Mouse (Mus musculus) adipocyte (in vitro differentiated cells): ENCODE data around the gene Stk31.
"Not testable (repeated sequence)": the region's sequence is repeated elsewhere in the genome, so short reads cannot be mapped to it uniquely, and the experiment has no call there.

Experiments
- DNase-seq: peaks from one replicate; pipeline ENCODE4 v3.0.0-alpha.2; 2016; ENCODE audit warnings: low spot score

Gene Stk31

DNA sequence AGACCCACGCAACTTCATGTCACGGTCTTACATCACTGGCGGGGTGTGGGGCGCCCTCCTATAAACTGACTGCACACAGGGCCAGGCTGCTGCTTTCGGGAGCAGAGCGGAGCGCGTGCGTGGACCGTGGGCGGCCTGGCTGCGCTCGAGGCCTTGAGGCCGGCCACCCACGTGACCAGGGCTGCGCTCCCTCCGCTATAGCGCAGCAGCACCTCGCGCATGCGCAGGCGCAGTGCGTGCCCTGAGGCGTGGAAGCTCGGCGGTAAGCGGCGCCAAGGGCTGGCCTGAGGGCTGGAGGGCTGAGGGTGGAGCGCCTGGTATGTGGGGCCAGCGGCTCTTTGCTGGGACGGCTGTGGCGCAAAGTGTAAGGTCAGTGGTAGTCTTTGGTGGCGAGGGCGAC is at the start of gene Stk31:
Gene Stk31 (plus strand): TSS at position 289 of the 400 bp plus-strand sequence.
- DNase-seq: no peak

DNA sequence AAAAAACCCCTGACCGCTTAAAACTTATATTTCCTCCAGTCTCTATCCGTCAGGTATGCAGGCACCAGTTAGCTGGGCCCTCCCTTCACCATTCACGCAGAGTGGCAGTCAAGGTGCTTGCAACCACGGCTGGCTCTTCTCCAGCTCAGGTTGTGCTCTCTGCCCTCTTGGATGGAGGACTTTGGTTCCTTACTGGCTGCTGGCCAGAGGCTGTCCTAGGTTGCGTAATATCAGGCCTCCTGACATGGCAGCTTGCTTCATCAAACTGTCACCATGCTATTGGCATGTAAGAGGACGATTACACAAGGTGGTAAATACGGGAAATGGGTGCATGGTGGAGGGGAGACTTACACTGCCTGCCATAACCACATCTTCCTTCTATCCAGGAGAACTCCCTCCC is 45.6 kb upstream of the Stk31 start:
- DNase-seq: peak; percentile 48

DNA sequence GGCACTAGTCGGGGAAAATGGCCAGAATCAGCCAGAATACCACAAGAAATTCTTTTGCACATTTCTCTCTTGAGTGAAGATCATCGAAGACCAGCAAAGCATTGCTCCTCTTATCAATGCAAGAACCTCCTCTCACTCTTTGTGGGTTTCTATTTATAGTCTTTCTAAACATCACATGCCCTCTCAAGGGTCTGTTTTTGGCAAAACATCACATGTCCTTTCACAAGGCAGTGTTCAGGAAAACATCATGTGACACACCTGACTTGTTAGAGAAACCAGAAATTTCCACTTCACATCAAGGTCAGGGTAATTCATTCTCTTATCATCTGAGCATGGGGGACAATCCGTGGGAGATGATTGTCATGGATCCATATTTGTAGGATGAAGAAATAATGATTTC is 40.8 kb upstream of the Stk31 start:
- DNase-seq: no peak

DNA sequence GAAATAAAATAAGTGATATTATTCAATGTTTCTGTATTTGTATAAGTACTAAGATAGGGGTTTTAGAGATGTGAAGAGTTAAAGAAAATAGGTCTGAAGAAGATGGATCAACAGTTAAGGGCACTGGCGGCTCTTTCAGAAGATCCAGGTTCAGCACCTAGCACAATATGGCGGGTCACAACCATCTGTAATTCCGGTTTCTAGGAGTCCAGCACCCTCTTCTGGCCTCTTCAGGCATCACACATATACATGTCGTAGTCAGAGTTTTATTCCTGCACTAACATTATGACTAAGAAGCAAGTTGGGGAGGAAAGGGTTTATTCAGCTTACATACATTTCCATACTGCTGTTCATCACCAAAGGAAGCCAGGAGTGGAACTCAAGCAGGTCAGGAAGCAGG is 40.2 kb upstream of the Stk31 start:
- DNase-seq: no peak

DNA sequence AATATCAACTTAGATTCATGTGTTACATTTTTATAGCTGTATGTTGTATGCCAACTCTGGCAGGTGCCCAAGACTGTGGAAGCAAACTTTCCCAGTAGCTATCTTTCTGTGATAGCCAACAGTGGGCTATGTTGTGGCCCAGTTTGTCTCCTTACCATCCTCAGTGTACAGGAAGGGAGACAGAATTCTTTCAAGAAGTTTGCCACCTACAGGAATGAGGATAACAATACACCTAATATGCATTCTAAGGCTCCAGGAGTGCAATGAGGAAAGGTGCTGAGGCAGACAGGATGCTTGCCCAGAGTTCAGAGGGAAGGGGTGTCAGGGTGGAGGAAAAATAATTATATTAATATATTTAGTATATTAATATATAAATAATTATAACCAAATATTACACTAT is 35.0 kb upstream of the Stk31 start:
- no peak for DNase-seq

DNA sequence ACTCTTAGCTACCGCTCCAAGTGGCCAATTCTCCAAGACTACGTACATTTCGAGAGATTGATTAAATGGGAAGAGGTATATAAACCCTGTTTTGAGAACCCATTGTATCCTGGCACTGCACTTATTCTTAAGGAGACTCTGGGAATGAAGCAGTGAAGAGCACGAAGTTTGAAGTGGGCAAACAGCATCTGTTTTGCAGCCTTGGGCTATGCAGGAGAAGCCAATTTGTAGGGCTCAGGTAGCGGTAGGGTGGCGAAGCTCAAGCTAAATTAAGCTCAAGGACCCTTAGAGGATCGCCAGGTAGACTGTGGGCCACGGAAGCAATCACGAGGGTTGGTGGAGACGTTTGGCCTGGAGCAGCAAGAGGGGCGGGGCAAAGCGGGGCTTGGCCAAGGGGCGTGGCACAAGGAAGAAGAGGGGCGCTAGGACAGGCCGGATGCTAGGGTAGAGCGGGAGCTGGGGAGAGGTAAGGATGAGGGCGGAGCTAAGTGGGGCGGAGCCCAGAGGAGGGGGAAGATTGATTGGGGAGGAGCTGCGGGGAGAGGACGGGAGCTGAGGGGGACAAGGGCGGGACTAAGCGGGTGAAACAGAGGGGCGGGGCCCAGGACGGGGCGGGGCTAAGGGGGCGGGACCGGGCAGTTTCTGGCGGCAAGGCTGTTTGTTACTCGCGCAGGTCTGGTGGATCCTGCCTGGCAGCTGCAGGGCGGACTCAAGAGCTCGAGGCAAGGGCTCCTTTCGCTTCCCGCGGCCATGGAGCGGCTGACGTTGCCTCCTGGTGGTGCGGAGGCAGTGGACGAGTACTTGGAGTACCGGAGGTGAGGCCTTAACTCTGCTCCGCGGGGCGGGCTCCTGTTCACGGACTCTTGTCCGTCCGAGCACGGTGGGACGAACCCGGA is 28.0 kb upstream of the Stk31 start, which contains the start of gene Fam221a:
Gene Fam221a (plus strand): TSS at position 581 of the 896 bp plus-strand sequence.
- DNase-seq: peak; percentile 14

DNA sequence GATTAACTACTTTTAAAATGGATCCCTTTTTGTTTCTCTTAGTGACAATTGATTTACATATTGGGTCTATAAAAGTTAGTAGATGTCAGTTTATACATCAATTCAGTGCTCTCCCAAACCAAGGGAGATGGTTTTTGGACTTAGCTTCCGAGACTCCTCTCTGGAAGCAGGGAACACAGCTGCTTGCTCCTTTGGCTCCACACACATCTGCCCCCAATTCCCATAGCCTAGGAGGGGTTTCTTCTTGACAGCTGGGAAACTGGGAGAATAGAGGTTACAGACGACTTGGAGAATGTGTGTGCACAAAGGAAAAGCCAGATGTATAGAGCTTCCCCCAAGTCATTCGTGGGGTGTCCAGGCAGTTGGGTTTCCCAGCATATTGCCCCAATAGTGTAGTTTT is 27.2 kb upstream of the Stk31 start:
- no peak for DNase-seq

DNA sequence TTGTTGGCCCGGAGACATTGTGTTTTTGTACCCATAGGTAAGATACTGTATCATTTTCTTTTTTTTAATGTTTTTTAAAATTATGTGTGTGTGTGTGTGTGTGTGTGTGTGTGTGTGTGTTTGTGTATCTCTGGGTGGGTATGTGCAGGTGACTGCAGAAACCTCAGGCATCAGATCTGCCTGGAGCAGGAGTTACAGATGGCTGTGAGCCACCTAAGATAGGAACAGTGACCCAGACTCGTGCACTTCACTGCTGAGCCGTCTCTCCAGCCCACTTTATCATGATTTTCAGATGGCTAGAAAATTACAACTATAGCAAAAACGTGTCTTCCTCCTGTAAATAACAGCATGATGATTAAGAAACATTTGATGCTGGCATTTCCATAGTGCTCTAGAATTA is 22.7 kb upstream of the Stk31 start:
- DNase-seq: no peak

DNA sequence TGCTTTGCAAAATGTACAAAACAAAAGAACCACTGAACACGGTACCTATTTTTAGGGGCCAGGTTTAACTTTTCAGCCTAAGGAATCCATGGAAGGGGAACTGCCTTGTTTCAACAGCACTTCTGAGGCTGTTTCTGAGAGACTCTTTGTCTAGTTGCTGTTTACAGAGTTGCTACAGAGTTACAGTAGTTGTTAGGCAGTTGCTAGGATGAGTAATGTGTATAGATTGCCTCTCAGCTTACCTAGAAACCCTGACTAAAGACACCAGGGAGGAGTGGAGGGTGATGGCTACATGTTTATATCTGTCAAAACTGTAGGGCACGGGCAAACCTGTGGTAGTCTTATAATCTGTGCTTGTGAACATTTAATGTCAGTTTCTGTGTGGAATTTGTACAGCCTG is 21.5 kb upstream of the Stk31 start:
- no peak for DNase-seq

DNA sequence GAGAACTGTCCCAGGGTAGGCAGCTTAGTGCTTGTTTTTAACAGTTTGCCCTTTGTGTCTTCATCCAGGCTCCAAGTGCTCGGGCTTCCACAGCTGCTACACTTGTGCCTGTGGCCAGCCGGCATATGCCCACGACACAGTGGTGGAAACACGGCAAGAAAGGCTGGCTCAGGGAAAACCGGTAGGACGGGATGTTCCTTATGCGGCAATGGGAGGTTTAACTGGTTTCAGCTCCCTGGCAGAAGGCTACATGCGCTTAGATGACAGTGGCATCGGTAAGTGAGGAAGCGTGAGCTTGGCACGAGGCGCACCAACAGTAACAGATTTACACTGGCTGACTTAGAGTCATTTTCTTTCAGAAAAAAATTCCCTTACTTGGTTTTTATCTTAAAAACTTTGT is 17.1 kb upstream of the Stk31 start:
- DNase-seq: no peak

DNA sequence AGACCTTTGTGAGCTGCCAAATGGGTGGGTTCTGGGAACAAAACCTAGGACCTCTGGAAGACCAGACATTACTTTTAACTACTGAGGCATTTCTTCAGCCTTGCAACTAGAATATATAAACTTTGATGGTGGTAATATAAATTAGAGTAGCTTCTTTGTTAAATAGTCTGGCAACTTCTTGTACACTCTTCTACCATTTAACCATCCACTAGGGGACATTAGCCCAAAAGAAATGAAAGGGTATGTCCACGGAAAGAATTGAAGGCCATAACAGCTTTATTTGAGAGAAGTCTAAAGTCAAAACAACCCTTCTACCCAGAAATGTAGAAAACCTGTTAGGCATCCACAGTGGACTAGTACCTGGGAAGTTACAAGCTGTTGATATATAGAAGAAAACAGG is 1.1 kb upstream of the Stk31 start:
- no peak for DNase-seq

DNA sequence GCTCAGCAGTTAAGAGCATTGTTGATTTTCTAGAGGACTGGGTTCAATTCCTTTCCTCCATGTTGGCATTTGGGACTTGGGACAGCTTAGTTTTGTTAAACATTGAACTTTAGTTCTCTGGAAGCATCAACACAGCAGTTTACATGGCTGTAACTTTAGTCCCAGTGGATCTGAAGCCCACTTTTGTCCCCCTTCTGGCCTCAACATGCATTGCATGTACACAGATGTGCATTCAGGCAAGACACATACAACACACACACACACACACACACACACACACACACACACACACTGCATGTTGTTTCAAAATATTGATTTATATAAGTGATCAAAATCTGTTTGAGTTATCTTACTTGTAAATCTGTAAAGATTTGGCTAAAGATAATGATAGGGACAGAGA is 2.1 kb downstream of the Stk31 start:
- DNase-seq: peak; percentile 40

DNA sequence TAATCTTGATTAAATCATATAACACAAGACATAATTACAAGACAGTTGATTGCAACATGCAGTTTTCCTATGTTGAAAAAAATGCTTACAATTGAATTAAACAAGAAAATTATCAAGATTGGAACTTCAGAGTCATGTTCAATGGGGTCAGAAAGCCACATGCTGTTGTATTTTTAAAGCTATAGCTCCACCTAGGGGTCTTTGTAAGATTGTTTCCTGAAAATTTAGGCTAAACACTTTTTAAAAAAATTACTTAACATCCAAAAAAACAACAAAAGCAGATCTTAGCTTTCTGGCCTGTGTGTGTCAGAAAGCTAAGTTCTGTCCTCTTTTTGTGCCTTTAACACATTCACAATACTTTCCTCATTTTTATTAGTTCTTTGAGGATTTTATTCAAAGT is 3.0 kb downstream of the Stk31 start:
- DNase-seq: peak; percentile 75

DNA sequence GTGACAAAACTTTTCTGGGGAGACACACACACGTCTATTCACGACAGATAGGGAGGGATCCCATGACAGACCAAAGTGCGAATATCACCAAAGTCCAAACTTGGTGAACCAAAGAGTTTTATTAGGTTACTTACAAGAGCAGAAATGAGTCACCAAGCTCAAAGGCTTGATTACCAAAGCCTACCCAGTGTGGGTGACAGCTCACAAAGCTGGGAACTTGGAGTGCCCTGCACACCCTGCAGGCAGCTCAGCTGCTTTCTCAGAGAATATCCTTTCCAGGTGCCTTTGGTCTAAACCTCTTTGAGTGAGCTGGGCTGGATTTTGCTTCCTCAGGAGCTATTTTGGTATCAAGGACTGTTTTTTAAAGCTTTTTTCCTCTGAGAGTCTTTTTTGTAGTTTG is 15.4 kb downstream of the Stk31 start:
- no peak for DNase-seq

DNA sequence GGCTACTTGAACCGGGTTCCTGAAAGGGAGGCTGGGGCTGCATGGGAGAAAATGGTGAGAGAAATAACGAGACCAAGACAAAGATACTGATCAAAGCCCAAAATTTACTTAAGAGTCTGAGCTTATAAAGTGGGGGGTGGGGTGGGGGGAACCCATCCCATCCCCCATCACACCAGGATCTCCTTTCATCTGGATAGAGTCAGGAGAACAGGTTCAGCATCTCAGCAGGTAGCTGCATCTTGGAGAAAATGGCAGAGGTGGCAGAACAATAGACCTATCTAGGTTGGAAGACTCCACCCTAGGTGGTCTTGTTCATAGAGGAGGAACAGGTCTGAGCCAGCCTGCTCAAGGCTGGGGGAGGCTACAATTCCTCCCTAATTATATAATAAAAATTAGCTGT is 17.6 kb downstream of the Stk31 start:
- not testable (repeated sequence) for DNase-seq

DNA sequence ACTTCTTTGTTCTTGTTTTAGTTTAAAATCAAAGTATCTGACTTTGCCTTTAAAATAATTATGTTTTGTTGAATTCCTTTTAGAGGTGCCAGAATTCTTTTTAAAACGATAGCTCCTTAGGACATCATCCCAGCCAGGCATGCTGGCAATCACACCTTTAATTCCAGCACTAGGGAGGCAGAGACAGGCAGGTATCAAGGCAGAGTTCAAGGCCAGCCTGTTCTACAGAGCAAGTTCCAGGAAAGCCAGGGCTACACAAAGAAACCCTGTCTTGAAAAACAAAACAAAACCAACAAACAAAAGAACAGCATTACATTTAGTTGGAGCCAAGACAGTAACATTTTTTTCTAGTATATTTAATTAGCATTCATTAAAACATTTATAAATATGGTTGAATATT is 20.6 kb downstream of the Stk31 start:
- no peak for DNase-seq

DNA sequence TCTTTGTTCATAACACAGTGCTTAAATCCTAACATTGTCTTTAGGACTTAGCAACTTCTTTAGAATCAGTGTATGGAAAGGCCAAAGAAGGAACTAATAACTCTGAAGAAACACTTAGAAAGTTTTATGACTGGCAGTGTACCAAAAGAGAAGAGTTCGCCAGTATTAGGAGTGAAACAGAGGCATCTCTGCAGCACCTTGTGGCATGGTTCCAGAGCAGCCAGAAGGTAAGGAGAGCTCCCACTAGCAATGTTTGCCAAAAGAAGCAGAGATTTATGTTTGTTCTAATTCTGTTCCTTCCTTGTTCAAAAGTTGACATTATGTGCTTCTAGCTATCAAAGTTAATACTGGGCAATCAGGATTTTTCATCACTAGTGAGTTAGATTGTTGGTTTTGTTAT is 41.9 kb downstream of the Stk31 start:
- DNase-seq: no peak

DNA sequence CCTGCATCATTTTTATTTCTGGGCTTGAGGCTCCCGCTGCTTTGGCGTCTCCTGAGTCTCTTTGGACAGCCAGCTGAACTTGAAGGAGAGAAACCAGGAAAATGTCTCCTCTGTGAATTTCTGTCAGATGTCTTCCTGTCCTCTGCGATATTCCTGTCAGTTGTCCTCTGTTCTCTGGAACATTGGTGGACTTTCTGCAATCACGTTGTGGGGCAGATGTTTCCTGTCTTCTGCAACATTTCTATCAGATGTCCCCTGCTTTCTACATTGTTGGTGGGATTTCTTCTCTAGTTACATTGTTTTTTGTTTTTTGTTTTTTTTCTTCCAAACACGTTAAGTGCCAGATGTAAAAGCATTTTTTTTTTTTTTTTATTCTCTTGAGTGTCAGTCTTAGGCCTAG is 62.7 kb downstream of the Stk31 start:
- no peak for DNase-seq

DNA sequence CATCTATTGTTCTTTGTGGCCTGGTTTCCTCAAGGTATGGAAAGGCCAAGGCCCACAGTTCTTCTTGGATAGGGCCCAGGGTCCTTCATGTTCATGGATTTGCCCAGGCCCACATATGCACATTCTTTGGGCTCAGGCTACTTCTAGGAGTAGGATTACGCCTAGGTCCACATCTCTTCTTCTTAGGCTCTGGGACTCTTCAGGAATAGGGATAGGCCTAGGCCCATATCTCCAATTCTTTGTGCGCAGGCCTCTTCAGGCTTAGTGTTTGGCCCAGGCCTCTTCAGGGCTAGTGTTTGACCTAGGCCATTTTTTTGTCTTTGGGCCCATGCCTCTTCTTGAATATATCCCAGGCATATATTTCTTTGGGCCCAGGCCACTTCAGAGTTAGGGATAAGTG is 87.8 kb downstream of the Stk31 start:
- DNase-seq: no peak

DNA sequence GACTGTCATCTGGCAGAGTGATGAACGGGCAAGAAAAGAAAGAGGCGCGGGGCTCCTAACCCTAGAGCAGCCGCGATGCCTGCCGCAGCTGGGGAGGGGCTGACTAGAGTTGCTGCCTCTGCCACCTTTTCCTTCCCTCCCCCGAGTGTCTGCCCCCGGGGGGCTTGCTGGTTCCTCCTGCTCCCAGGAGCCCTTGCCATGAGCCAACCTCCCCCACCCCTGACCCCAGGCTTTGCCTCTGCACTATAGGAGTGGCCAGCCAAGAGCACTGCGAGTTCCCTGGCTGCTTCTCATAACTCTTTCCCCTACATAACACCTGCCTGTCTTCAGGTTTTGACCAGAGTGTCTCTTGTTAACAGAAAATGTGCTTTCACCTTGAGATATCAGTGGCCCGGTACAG is 96.1 kb downstream of the Stk31 start:
- DNase-seq: no peak

DNA sequence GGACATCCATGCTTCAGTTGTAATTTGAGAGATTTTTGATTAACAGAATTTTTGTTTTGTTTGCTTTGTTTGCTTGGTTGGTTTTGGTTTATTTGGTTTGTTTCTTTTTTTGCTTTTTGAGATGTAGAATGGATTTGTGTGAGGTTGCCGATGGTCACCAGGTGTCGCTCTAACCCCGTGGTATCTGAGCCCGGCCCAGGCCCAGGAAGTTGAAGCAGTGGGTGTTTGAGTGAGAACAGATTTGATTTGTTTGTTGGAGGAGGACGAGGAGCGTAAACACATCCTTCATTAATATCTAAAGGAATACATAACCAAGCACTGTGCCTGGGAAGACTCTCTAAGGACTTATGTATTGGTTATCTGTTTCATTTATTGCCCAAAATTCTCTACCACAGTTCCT is 123.6 kb downstream of the Stk31 start:
- peak; percentile 79 for DNase-seq
